Mouse (Mus musculus) erythroblast, embryonic 14.5 days (primary cell): ENCODE data around the gene Milr1.

Source experiments
- GATA1 ChIP-seq: IDR thresholded peaks from 2 replicates; pipeline ENCODE4 v1.6.1; 2012; ENCODE audit warnings: low read length, inconsistent platforms, mixed read lengths
- TAL1 ChIP-seq: IDR thresholded peaks from 3 replicates; pipeline ENCODE4 v1.6.1; 2012; ENCODE audit warnings: low read length, inconsistent platforms, mixed read lengths

- TF ChIP-seq GATA1 = no peak
- TF ChIP-seq TAL1 = no peak
These were observed 64.3 kb downstream of the Milr1 start for GRCm38 (mm10) chr11:106815331-106815730.
